Mouse (Mus musculus) left cerebral cortex, adult 2 months (tissue): ENCODE measurements around the gene Capza1. TPM values are rescaled to one million over a fixed set of nuclear protein-coding genes. Genes with fewer than 3 reads are reported as not detected.

Experiments
- DNase-seq, 2 experiments: peaks; one replicate each; pipeline ENCODE4 v3.0.0; 2021 to 2022; ENCODE audit warnings: low spot score in 2 of 2, mixed read lengths in 1 of 2; ENCODE audit errors: extremely low spot score in 1 of 2
- H3K27ac ChIP-seq: fragments of 200-600 bp; 2 replicates; pipeline ENCODE4 v1.8.1; 2022
- H3K4me3 ChIP-seq: fragments of 200-600 bp; 2 replicates; pipeline ENCODE4 v1.8.1; 2022
- CTCF ChIP-seq: fragments of 200-600 bp; IDR thresholded peaks from 2 replicates; pipeline ENCODE4 v1.8.1; 2022; ENCODE audit warnings: antibody characterized with exemption, mild to moderate bottlenecking, moderate library complexity
- intact Hi-C: fragments of 180-260 bp; cut with DNase I; formaldehyde crosslinking; loops from one replicate; pipeline ENCODE4 v1.15.1; 2025
- total RNA-seq, 2 experiments: library from RNA; stranded (reverse); gene quantifications; 2 replicates each; pipeline ENCODE4 v1.2.3; 2021

The Capza1 gene
- total RNA-seq, 2 experiments from 2014 or later, result 35.1 to 39.8 TPM

DNA sequence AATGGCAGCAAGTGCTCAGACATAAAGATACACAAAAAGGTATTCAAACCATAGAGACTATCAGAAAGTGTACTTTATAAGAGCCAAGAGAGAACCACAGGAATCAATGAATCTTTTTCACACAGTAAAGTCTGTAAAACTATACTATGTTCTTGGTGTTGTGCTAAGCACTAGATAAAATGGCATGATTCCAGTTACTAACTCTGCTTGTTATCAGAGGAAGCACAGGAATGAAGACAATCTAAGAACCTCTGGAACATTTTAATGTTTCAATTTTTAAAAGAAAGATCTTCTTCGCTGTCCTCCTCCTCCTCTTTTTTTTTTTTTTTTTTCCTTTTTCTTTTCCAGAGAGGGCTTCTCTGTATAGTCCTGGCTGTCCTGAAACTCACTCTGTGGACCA is 5.7 kb downstream of the Capza1 start:
- no peak overlapping the region for H3K27ac ChIP-seq
- no peak for TF ChIP-seq CTCF
- no peak overlapping the region for H3K4me3 ChIP-seq
- DNase-seq, result no peak
- intact Hi-C loops, result no loop called here

DNA sequence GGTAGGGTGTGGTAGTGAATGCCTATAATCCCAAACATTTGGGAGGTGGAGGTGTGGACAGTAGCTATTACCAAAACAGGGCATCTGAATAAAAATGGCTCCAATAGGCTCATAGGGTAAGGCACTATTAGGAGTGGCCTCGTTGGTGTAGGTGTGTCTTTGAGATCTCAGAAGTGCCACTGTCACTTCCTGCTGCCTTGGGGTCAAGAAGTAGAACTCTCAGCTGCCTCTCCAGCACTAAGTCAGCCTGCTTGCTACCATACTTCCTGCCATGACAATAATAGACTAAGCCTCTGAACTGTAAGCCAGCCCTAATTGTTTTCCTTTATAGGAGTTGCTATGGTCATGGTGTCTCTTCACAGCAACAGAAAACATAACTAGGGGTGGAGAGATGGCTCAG is 8.2 kb downstream of the Capza1 start:
- H3K4me3 ChIP-seq, result no peak overlapping the region
- intact Hi-C loops, result no loop called here
- H3K27ac ChIP-seq, result no peak overlapping the region
- no peak for TF ChIP-seq CTCF
- DNase-seq, result no peak

DNA sequence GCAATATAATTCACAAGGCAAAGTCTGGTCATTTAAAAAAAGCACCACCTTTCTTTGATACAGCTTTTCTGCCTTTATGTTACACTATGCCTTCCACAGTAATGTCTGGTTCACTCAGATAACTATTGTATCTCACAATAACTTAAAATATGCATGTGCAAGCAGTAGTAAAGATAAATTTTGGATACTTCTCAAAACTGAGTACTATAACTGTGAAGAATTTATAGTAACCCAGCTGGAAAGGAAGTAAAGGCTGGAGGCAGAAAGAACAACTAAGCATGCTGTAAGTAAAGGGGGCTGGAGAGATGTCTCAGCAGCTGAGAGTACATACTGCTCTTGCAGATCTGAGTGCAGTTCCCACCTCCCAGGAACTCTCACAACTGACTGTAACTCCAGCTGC is 9.4 kb downstream of the Capza1 start:
- no peak overlapping the region for H3K4me3 ChIP-seq
- H3K27ac ChIP-seq, result no peak overlapping the region
- DNase-seq, result no peak
- no peak for TF ChIP-seq CTCF
- intact Hi-C loops, result no loop called here

DNA sequence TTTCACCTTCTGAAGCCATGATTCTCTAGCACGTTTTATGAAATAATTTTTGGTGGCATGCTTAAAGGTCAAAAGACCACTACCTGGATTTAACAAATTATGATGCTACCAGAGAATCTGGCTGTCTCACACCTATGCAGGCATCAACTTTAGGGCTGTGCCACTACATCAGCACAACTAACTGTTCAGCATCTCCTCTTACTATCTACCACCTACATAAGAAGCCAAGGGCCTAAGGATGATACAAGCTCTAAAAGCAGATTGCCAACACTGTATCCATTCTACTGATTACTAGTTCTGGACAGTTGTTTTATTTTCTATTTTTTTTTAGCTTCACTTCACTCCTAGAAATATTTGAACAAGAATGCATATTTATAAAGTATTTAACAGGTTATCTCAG is 9.8 kb downstream of the Capza1 start:
- intact Hi-C loops, result no loop called here
- no peak overlapping the region for H3K27ac ChIP-seq
- DNase-seq, result no peak
- no peak for TF ChIP-seq CTCF
- no peak overlapping the region for H3K4me3 ChIP-seq

DNA sequence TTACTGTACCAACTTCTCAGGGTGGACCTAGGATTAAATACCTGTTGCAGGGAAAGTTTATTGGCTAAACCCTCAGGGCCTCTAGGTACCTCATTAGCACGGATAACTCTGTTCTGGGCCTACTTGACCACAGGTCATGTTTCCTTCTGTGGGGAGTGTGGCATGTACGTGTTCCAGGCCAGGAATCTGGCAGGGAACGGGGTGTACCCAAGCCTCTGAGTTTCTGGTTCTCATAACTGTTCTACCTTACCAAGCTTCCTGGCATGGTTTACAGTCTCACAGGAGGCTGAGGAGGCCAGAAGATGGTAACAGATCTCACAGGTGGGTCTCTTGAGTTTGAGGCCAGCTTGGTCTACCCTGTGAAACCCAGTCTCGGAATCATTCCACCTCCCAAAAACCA is 17.7 kb downstream of the Capza1 start:
- Histone ChIP-seq H3K27ac (no peak overlapping the region), H3K4me3 (no peak overlapping the region)
- intact Hi-C loops, result no loop called here
- TF ChIP-seq CTCF, result no peak
- DNase-seq, result no peak

DNA sequence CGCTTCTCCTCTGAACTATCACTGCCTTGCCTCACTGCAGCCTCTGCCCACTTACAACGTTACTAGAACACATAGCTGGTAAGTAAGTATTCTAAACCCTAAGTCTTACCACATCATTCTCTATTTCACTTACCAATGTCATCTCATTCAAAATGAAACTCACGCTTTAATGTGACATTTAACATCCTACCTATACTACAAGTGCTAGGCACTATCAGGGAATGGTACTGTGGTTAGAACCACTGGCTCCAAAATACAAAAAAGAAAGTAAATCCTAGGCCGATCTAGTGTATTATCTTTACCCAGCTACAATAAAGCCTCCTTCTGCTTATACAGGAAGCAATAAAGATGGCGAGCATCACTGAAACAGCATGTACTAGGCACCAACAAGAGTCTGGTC is 23.3 kb downstream of the Capza1 start:
- TF ChIP-seq CTCF, result no peak
- DNase-seq, result no peak
- intact Hi-C loops, result no loop called here
- H3K4me3 ChIP-seq, result no peak overlapping the region
- H3K27ac ChIP-seq, result no peak overlapping the region

DNA sequence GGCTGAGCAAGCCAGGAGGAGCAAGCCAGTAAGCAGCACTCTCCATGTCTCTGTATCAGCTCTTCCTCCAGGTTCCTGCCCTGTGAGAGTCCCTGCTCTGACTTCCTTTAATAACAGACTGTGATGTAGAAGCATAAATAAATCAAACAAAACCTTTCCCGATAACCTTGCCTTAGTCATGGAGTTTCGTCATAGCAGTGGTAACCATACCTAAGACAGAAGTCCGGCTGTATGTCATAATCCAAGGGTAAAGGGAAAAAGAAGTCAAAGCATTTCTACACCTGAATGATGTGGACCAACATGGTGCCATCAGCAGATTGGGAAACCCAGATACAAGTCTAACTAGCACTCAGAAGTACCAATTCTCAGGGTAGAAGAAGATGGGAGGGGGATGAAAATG is 28.5 kb downstream of the Capza1 start:
- no peak for TF ChIP-seq CTCF
- intact Hi-C loops, result no loop called here
- Histone ChIP-seq H3K4me3 (no peak overlapping the region), H3K27ac (no peak overlapping the region)
- no peak for DNase-seq

DNA sequence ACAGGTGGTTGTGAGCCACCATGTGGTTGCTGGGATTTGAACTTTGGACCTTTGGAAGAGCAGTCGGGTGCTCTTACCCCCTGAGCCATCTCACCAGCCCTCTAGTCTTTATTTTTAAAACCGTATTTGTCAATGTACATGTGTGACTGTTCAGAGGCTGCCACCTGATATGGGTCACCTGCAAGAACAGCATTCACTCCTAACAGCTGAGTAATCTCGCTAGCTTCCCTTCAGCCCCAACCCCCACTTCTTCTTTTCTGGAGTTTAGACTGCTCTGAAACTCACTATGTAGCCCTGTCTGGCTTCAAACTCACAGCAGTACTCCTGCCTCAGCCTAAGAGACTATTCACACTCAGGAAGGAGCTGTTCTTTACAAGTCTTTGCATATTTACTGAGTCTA is 41.9 kb downstream of the Capza1 start:
- TF ChIP-seq CTCF, result no peak
- intact Hi-C loops, result no loop called here
- Histone ChIP-seq H3K27ac (no peak overlapping the region), H3K4me3 (no peak overlapping the region)
- no peak for DNase-seq

DNA sequence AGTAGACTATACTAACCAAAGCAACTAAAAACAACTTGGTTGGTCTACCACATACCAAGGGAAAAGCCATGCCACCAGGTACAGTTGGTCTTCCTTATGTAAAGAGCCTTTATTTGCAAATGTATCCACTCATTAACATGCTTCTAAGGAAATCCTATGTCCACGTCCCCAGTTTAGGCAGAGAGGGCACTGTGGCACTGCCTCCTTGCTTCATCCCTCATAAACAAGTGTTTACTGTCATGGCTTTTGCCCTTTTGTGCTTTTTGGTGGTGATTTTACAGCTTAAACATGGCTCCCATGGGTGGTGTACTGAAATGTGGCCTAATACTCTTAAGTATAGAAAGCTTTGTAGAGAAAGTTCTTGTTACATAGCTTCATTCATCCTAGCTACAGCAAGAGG is 43.9 kb downstream of the Capza1 start:
- Histone ChIP-seq H3K27ac (no peak overlapping the region), H3K4me3 (no peak overlapping the region)
- no peak for TF ChIP-seq CTCF
- intact Hi-C loops, result no loop called here
- DNase-seq, result no peak

DNA sequence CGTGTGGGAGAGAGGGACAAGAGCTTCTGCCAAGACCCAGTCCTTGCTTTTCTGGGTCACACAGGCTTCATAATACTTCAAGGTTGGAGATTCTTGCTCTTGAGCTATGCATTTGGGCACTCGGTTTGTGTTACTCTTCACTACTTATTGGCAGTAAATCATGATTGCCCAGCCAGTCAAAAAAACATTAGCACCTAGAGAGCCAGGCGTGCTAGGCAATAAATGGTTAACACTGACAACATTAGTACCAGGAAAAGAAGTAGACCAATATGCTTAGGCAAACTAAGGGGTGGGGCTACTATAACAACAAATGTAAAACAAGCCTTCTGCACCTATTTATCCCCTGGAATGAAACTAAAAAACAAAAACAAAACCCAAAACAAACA is 45.6 kb downstream of the Capza1 start:
- H3K27ac ChIP-seq, result no peak overlapping the region; the same call in 1 of the 2 replicates
- H3K4me3 ChIP-seq, result peak overlapping the region; percentile 82
- TF ChIP-seq CTCF, result no peak
- intact Hi-C loops, result no loop called here
- no peak for DNase-seq

DNA sequence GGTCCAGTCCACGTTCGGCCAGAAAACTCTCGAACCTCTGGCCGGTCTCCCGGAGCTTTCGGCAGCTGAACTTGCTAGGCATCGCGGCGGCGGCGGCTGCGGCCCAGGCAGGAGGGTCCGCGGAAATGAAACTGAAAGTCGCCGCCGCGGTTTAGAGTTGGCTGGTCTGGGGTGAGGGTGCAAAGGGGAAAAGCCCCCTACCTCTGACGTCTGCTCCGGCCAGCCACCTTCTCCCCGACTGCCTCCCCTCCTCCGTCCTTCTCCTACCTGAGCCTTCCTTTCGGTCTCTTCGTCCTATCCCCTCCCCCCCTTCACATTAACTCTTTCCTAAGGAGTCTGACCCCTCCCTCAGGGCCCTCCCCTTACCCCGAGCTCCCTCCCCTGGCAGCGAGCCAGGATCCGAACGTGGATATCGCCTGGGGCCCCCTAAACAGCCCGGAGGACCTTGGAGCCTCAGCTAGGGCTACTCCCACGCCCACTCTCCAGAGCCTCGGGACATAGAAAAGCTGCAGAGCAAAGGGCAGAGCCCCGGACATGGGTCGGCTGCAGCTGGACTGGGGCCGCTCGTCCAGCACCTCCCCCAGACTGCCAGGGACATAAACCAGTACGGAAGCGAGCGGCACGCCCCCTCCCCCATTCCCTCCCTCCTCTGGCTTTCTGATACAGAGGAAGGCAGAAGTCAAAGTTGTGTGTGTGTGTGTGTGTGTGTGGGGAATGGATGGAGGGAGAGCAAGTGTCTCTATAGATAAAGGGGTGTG is 46.1 kb downstream of the Capza1 start, which contains the start of gene Mov10:
TSS of gene Mov10 (minus strand) at position 573 of the 758 bp plus-strand sequence.
- peak; percentile 31 to 37 for DNase-seq
- Histone ChIP-seq H3K4me3 (peak within 1 kb of the TSS; percentile 82), H3K27ac (peak within 1 kb of the TSS; percentile 77)
- intact Hi-C loops, result loop anchor here (2.0 kb wide), 1 partner anchor 29 kb away; the partner anchor contains the start of gene Rhoc
- TF ChIP-seq CTCF, result no peak

DNA sequence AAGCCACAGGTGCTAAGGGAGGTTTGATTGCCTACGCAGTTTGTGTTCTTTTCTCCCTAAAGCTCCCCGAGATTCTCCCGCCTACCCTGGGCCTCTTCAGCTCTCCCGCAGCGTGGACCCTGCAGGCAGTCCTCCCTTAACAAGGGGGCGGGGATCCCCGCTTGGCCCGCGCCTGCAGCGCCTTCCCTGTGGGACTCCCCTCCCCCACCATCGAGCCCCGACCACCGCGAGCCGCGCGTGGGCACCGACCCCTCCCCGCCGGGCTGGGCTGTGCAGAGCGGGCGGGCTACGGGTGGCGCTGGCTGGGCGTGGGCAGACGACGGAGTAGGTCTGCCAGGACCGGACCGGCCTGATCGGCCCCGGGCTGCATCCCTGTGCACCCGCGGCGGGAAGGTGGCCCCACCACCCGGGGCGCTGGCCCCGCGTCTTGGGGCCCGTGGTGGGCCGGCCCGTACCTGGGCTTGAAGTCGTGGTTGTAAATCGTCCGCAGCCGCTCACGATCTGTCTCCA is 46.8 kb downstream of the Capza1 start:
- no peak for TF ChIP-seq CTCF
- H3K27ac ChIP-seq, result peak overlapping the region; percentile 77
- peak overlapping the region; percentile 82 for H3K4me3 ChIP-seq
- intact Hi-C loops, result loop anchor here (2.0 kb wide), 1 partner anchor 29 kb away; the partner anchor contains the start of gene Rhoc
- DNase-seq, result peak; percentile 45 to 49

DNA sequence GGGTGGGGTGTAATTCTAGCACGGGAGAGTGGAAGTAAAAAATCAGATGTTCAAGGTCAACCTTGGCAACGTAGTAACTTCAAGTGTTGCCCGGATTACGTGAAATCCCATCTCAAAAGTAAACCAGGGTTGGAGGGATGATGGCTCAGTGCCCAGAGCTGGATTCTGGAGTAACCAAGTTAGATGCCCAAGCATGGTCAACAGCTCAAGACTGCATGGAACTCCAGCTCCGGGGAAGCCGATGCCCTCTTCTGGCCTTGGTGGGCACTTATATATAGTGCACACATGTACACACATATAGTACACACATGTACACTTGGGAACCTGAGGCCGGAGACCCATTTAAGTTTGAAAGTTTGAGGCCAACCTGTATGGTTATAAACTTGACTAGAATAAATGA is 48.2 kb downstream of the Capza1 start:
- DNase-seq, result no peak
- Histone ChIP-seq H3K27ac (no peak overlapping the region), H3K4me3 (no peak overlapping the region)
- no peak for TF ChIP-seq CTCF
- intact Hi-C loops, result loop anchor here (2.0 kb wide), 1 partner anchor 27 kb away; the partner anchor contains the start of gene Rhoc
